Mouse (Mus musculus) megakaryocyte, embryonic 14.5 days (primary cell): Measurements from ENCODE around the gene Pik3c2a.

ENCODE experiments used
- FLI1 ChIP-seq: IDR thresholded peaks from 2 replicates; pipeline ENCODE4 v1.6.1; 2012; ENCODE audit warnings: low read length, inconsistent platforms, mixed read lengths
- GATA1 ChIP-seq: IDR thresholded peaks from 3 replicates; pipeline ENCODE4 v1.6.1; 2012; ENCODE audit warnings: mixed read lengths, low read length, inconsistent platforms, borderline replicate concordance

GRCm38 (mm10) chr7:116329858-116330257 lies 113.4 kb downstream of the Pik3c2a start:
- TF ChIP-seq GATA1 (no peak), FLI1 (no peak)
